19 mouse cellular contexts compared by ENCODE assay signal in the genomic region with DNA sequence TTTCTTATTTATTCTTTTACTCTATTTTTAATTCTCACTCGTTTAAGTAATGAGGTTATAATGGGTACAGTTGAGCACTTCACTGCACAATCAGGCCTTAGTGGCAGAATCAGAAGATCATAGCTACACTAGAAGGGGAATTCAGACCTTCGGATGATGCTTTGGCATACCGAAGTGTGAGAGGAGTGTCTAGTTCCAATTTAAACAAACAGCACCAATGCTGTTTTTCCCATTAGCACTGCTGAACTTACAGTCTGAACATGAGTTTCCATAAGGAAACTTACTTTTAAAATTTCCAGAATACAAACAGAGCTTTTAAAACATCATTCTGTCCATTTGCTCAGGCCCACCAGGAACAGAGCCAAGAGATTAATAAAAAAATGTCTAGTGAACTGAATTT. TPM values are rescaled to one million over a fixed set of nuclear protein-coding genes. Genes with fewer than 3 reads are reported as not detected.
DNase-seq lines count a peak whose midpoint lies in the region; ATAC-seq and TF ChIP-seq lines count a peak whose summit lies in the region.
"Had no signal": no experiment of that assay in that cellular context is flagged by ENCODE, and none has a peak within 500 bp of the region (broad histone marks: within the 10 kb centered on the region; RNA-seq: fewer than 3 reads in every experiment).

No protein-coding gene starts in this region.

- H3K27ac ChIP-seq in limb, embryonic 13.5 days = peak overlapping the region; percentile 44; the same call in 1 of the 2 replicates
- no peak overlapping the region for H3K27ac ChIP-seq in limb, embryonic 10.5 days
- H3K27ac ChIP-seq in limb, embryonic 14.5 days (replicated peaks; ENCODE audit: low read depth, low read length) = peak overlapping the region; percentile 5
- H3K27ac ChIP-seq in forebrain, embryonic 12.5 days = no peak overlapping the region
- H3K27ac ChIP-seq: embryonic facial prominence, embryonic 12.5 days; embryonic facial prominence, embryonic 15.5 days had no signal

- no peak for DNase-seq in limb, embryonic 10.5 days (ENCODE audit: low spot score)
- DNase-seq in limb, embryonic 14.5 days (ENCODE audit: low spot score) = peak; percentile 42
- DNase-seq: adrenal gland, adult 2 months; adrenal gland, postnatal 10 days; adrenal gland, postnatal 25 days; cerebellum, adult 11 months; cerebellum, adult 18-20 months; cerebellum, adult 8-10 months; cerebellum, adult 9-11 months; cerebellum, postnatal 14 days; cerebellum, postnatal 36 days; embryo, embryonic 11 days had no signal

- no peaks in the 10 kb centered on the region for H3K9me3 ChIP-seq in limb, embryonic 13.5 days
- H3K9me3 ChIP-seq in limb, embryonic 10.5 days (replicated peaks) = no peaks in the 10 kb centered on the region
- H3K9me3 ChIP-seq in limb, embryonic 14.5 days (ENCODE audit: control insufficient read depth, low read length) = no peaks in the 10 kb centered on the region
- no peaks in the 10 kb centered on the region for H3K9me3 ChIP-seq in forebrain, embryonic 12.5 days
- H3K9me3 ChIP-seq: embryonic facial prominence, embryonic 12.5 days; embryonic facial prominence, embryonic 15.5 days had no signal

- no peak for TF ChIP-seq POLR2A in limb, embryonic 14.5 days (IDR thresholded peaks at IDR 0.05; ENCODE audit: borderline replicate concordance, extremely low read depth, insufficient read depth, insufficient read length)

- no peak overlapping the region for H3K4me2 ChIP-seq in limb, embryonic 13.5 days (replicated peaks)
- H3K4me2 ChIP-seq in limb, embryonic 14.5 days (replicated peaks; ENCODE audit: low read depth, low read length, severe bottlenecking) = no peak overlapping the region
- H3K4me2 ChIP-seq in forebrain, embryonic 12.5 days = no peak overlapping the region
- H3K4me2 ChIP-seq: embryonic facial prominence, embryonic 12.5 days; embryonic facial prominence, embryonic 15.5 days had no signal

- H3K27me3 ChIP-seq in limb, embryonic 13.5 days = no peaks in the 10 kb centered on the region
- no peaks in the 10 kb centered on the region for H3K27me3 ChIP-seq in limb, embryonic 10.5 days (ENCODE audit: low read depth, poor library complexity, severe bottlenecking)
- H3K27me3 ChIP-seq in limb, embryonic 14.5 days (ENCODE audit: control insufficient read depth, insufficient read depth, low read length) = no peaks in the 10 kb centered on the region
- H3K27me3 ChIP-seq in forebrain, embryonic 12.5 days = no peaks in the 10 kb centered on the region
- H3K27me3 ChIP-seq: embryonic facial prominence, embryonic 12.5 days; embryonic facial prominence, embryonic 15.5 days had no signal

- H3K4me3 ChIP-seq in limb, embryonic 13.5 days = no peak overlapping the region
- no peak overlapping the region for H3K4me3 ChIP-seq in limb, embryonic 10.5 days
- H3K4me3 ChIP-seq in limb, embryonic 14.5 days (replicated peaks; ENCODE audit: low read length) = no peak overlapping the region
- H3K4me3 ChIP-seq in forebrain, embryonic 12.5 days (replicated peaks) = no peak overlapping the region
- H3K4me3 ChIP-seq: embryonic facial prominence, embryonic 12.5 days; embryonic facial prominence, embryonic 15.5 days had no signal

- 0 out of 2 replicates have a peak, but pooled peaks cover 9% of the 10 kb centered on the region for H3K4me1 ChIP-seq in limb, embryonic 13.5 days
- no peaks in the 10 kb centered on the region for H3K4me1 ChIP-seq in limb, embryonic 10.5 days
- peaks cover 4% of the 10 kb centered on the region for H3K4me1 ChIP-seq in limb, embryonic 14.5 days (ENCODE audit: control insufficient read depth, insufficient read depth, low read length)
- no peaks in the 10 kb centered on the region for H3K4me1 ChIP-seq in forebrain, embryonic 12.5 days
- H3K4me1 ChIP-seq: embryonic facial prominence, embryonic 12.5 days; embryonic facial prominence, embryonic 15.5 days had no signal

- no peaks in the 10 kb centered on the region for H3K36me3 ChIP-seq in limb, embryonic 13.5 days
- no peaks in the 10 kb centered on the region for H3K36me3 ChIP-seq in limb, embryonic 10.5 days
- no peaks in the 10 kb centered on the region for H3K36me3 ChIP-seq in limb, embryonic 14.5 days (ENCODE audit: control insufficient read depth, insufficient read depth, low read length)
- H3K36me3 ChIP-seq in forebrain, embryonic 12.5 days (replicated peaks) = no peaks in the 10 kb centered on the region
- H3K36me3 ChIP-seq: embryonic facial prominence, embryonic 12.5 days; embryonic facial prominence, embryonic 15.5 days had no signal

- peak; percentile 68 for ATAC-seq in limb, embryonic 13.5 days (ENCODE audit: low FRiP score, low read depth)
- ATAC-seq in limb, embryonic 14.5 days (ENCODE audit: low FRiP score, low read depth) = peak; percentile 53; the same call in 1 of the 2 replicates
- ATAC-seq in forebrain, embryonic 12.5 days (ENCODE audit: low FRiP score) = no peak
- ATAC-seq in activated CD4-positive, CD25-positive, alpha-beta regulatory T cell, adult 4 months = no peak
- ATAC-seq: forebrain, embryonic 14.5 days; forebrain, embryonic 16.5 days had no signal

- H3K9ac ChIP-seq in limb, embryonic 13.5 days = no peak overlapping the region
- H3K9ac ChIP-seq in limb, embryonic 14.5 days (ENCODE audit: low read depth, low read length, severe bottlenecking) = no peak overlapping the region
- no peak overlapping the region for H3K9ac ChIP-seq in forebrain, embryonic 12.5 days
- H3K9ac ChIP-seq: embryonic facial prominence, embryonic 12.5 days; embryonic facial prominence, embryonic 15.5 days had no signal

- 67% methylated on average over 3 of the region's 3 CpGs for WGBS in limb, embryonic 13.5 days
- 89% methylated on average over 3 of the region's 3 CpGs for WGBS in limb, embryonic 10.5 days
- 56% methylated on average over 3 of the region's 3 CpGs for WGBS in limb, embryonic 14.5 days
- WGBS in forebrain, embryonic 12.5 days = 86% methylated on average over 3 of the region's 3 CpGs

RNA-seq across cellular contexts. Expression of a gene that starts 40.8 kb away (rescaled TPM):
- 16.3 and 17.6 TPM in 2 replicates for polyA plus RNA-seq in limb, embryonic 13.5 days (2015; fragmentation: Nextera tagmentation; extraction: Ambion mirVana)
- polyA plus RNA-seq in limb, embryonic 10.5 days (2016; fragmentation: Nextera tagmentation; extraction: Ambion mirVana) = 2.9 and 4.2 TPM in 2 replicates
- 18.5 and 20.5 TPM in 2 replicates for polyA plus RNA-seq in limb, embryonic 14.5 days (2012; rRNA removed)
- 19.1 and 21.2 TPM in 2 replicates for polyA plus RNA-seq in limb, embryonic 14.5 days (2014; fragmentation: Nextera tagmentation; extraction: Ambion mirVana)
- polyA plus RNA-seq in forebrain, embryonic 12.5 days (2016; fragmentation: Nextera tagmentation; extraction: Ambion mirVana) = 3.7 and 4.1 TPM in 2 replicates
- not detected for polyA plus RNA-seq in activated CD4-positive, CD25-positive, alpha-beta regulatory T cell, adult 4 months (2017; shearing (Covaris generic))

Comparison
In these comparisons a context has a peak if more than half of its experiments do, and no peak if none do; other contexts are left out.
1. H3K27ac ChIP-seq: peak in limb, embryonic 13.5 days (single experiment) and limb, embryonic 14.5 days (single experiment); none in limb, embryonic 10.5 days (single experiment) and forebrain, embryonic 12.5 days (single experiment).
2. ATAC-seq: peak in limb, embryonic 13.5 days (single experiment) and limb, embryonic 14.5 days (single experiment); none in forebrain, embryonic 12.5 days (single experiment) and activated CD4-positive, CD25-positive, alpha-beta regulatory T cell, adult 4 months (single experiment).